Mouse (Mus musculus): Measurements from ENCODE around the gene Tet2.

DNA sequence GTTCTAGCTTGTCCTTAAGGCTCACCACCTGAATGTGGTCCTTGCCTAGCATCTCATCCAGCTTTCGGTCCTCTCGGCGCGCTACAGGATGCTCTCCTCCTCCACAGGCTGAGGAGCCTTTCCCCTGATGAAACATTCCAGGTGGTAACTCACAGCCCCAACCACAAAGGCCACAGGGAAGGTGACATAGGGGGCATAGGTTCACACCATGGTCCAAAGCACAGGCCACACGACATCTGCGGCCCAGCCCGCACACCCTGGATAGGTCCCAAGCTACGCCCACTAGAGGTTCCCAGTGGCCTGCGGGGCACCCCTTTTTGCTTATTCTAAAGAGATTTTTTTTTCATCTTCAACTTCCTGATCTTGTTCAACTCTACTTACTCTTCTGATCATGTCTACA lies 34.7 kb upstream of the Tet2 start:
- TF ChIP-seq EP300 (IDR thresholded peaks at IDR 0.05; ENCODE audit: low read depth) (no peak), CTCF (IDR thresholded peaks at IDR 0.05; ENCODE audit: low read depth) (no peak)

All from liver, embryonic 14.5 days (tissue).